14 mouse cellular contexts compared by ENCODE assay signal in the genomic region with DNA sequence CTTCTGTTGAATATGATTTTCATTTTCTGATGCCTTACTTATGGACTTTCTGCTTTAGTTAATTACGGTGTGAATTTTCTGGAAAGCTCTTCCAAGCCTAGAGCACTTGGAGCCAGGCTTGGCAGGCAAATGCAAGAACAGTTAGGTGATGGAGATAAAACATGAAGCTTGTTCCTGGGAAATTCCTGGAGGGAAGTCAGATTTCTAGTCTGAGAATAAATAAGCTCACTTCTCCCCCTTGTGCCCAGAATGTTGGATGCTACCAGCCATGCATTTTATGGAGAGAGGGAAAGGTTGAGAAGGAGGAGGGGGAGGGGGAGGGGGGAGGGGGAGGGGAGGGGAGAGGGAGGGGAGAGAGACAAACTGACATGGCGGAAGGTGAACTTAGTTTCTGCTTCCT. TPM values are rescaled to one million over a fixed set of nuclear protein-coding genes. Genes with fewer than 3 reads are reported as not detected.
DNase-seq lines count a peak whose midpoint lies in the region; ATAC-seq and TF ChIP-seq lines count a peak whose summit lies in the region.
"Had no signal": no experiment of that assay in that cellular context is flagged by ENCODE, and none has a peak within 500 bp of the region (broad histone marks: within the 10 kb centered on the region; RNA-seq: fewer than 3 reads in every experiment).

No protein-coding gene starts in this region.

- no peaks in the 10 kb centered on the region for H3K9me3 ChIP-seq in embryonic facial prominence, embryonic 11.5 days (replicated peaks; ENCODE audit: control insufficient read depth, low read length)
- no peaks in the 10 kb centered on the region for H3K9me3 ChIP-seq in embryonic facial prominence, embryonic 10.5 days
- no peaks in the 10 kb centered on the region for H3K9me3 ChIP-seq in lung, embryonic 14.5 days (ENCODE audit: low read depth, low read length)
- no peaks in the 10 kb centered on the region for H3K9me3 ChIP-seq in hindbrain, embryonic 13.5 days
- H3K9me3 ChIP-seq: embryonic facial prominence, embryonic 12.5 days; hindbrain, embryonic 10.5 days; kidney, embryonic 15.5 days; limb, embryonic 10.5 days; lung, embryonic 15.5 days had no signal

- H3K4me2 ChIP-seq in embryonic facial prominence, embryonic 11.5 days (ENCODE audit: low read depth, low read length): no peak overlapping the region
- H3K4me2 ChIP-seq in lung, embryonic 14.5 days: no peak overlapping the region
- no peak overlapping the region for H3K4me2 ChIP-seq in hindbrain, embryonic 13.5 days
- H3K4me2 ChIP-seq: embryonic facial prominence, embryonic 12.5 days; kidney, embryonic 15.5 days; lung, embryonic 15.5 days had no signal

- ATAC-seq in embryonic facial prominence, embryonic 11.5 days (replicated peaks; ENCODE audit: insufficient number of reproducible peaks, low FRiP score, low TSS enrichment, low read depth): no peak
- ATAC-seq in lung, embryonic 14.5 days (ENCODE audit: insufficient read depth): no peak
- peak; percentile 51 for ATAC-seq in cerebellum, adult (ENCODE audit: insufficient number of reproducible peaks, low FRiP score, low TSS enrichment)
- no peak for ATAC-seq in hindbrain, embryonic 13.5 days (ENCODE audit: low FRiP score)

- 93% methylated on average over 2 of the region's 2 CpGs for WGBS in embryonic facial prominence, embryonic 11.5 days
- 91% methylated on average over 2 of the region's 2 CpGs for WGBS in embryonic facial prominence, embryonic 10.5 days
- 87% methylated on average over 2 of the region's 2 CpGs for WGBS in lung, embryonic 14.5 days
- WGBS in lung, adult 2 months: 78% methylated on average over 2 of the region's 2 CpGs
- 94% methylated on average over 2 of the region's 2 CpGs for WGBS in hindbrain, embryonic 13.5 days

- TF ChIP-seq POLR2A in lung, adult 2 months (IDR thresholded peaks at IDR 0.05; ENCODE audit: borderline replicate concordance, extremely low read depth, low read depth, low read length): no peak

- no peak overlapping the region for H3K4me3 ChIP-seq in embryonic facial prominence, embryonic 11.5 days (ENCODE audit: low read depth, low read length)
- no peak overlapping the region for H3K4me3 ChIP-seq in embryonic facial prominence, embryonic 10.5 days
- no peak overlapping the region for H3K4me3 ChIP-seq in lung, embryonic 14.5 days (ENCODE audit: low read depth, low read length)
- H3K4me3 ChIP-seq in lung, adult 2 months (replicated peaks; ENCODE audit: extremely low read depth, low read depth, low read length): no peak overlapping the region
- no peak overlapping the region for H3K4me3 ChIP-seq in hindbrain, embryonic 13.5 days
- H3K4me3 ChIP-seq: embryonic facial prominence, embryonic 12.5 days; hindbrain, embryonic 10.5 days; kidney, embryonic 15.5 days; limb, embryonic 10.5 days; lung, embryonic 15.5 days had no signal

- no peaks in the 10 kb centered on the region for H3K36me3 ChIP-seq in embryonic facial prominence, embryonic 11.5 days (replicated peaks; ENCODE audit: control insufficient read depth, insufficient read depth, low read depth, low read length)
- H3K36me3 ChIP-seq in embryonic facial prominence, embryonic 10.5 days (replicated peaks): no peaks in the 10 kb centered on the region
- no peaks in the 10 kb centered on the region for H3K36me3 ChIP-seq in lung, embryonic 14.5 days (ENCODE audit: insufficient read depth)
- H3K36me3 ChIP-seq in hindbrain, embryonic 13.5 days: no peaks in the 10 kb centered on the region
- H3K36me3 ChIP-seq: embryonic facial prominence, embryonic 12.5 days; hindbrain, embryonic 10.5 days; kidney, embryonic 15.5 days; limb, embryonic 10.5 days; lung, embryonic 15.5 days had no signal

- no peaks in the 10 kb centered on the region for H3K4me1 ChIP-seq in embryonic facial prominence, embryonic 11.5 days (ENCODE audit: control insufficient read depth, insufficient read depth, low read length)
- no peaks in the 10 kb centered on the region for H3K4me1 ChIP-seq in embryonic facial prominence, embryonic 10.5 days
- no peaks in the 10 kb centered on the region for H3K4me1 ChIP-seq in lung, embryonic 14.5 days (ENCODE audit: insufficient read depth)
- H3K4me1 ChIP-seq in lung, adult 2 months (ENCODE audit: control insufficient read depth, insufficient read depth, low read length): no peaks in the 10 kb centered on the region
- H3K4me1 ChIP-seq in hindbrain, embryonic 13.5 days (replicated peaks): peaks cover 8% of the 10 kb centered on the region
- H3K4me1 ChIP-seq: embryonic facial prominence, embryonic 12.5 days; hindbrain, embryonic 10.5 days; kidney, embryonic 15.5 days; limb, embryonic 10.5 days; lung, embryonic 15.5 days had no signal

- TF ChIP-seq CTCF in lung, embryonic 14.5 days (IDR thresholded peaks at IDR 0.05; ENCODE audit: low read depth): peak; percentile 18
- no peak for TF ChIP-seq CTCF in lung, adult 2 months (IDR thresholded peaks at IDR 0.05; ENCODE audit: insufficient read depth, low read length)

- no peak overlapping the region for H3K9ac ChIP-seq in embryonic facial prominence, embryonic 11.5 days (replicated peaks; ENCODE audit: low read length)
- H3K9ac ChIP-seq in lung, embryonic 14.5 days: no peak overlapping the region
- H3K9ac ChIP-seq in hindbrain, embryonic 13.5 days: no peak overlapping the region
- H3K9ac ChIP-seq: embryonic facial prominence, embryonic 12.5 days; kidney, embryonic 15.5 days; lung, embryonic 15.5 days had no signal

- H3K27ac ChIP-seq in embryonic facial prominence, embryonic 11.5 days (replicated peaks; ENCODE audit: low read depth, low read length): no peak overlapping the region
- H3K27ac ChIP-seq in embryonic facial prominence, embryonic 10.5 days (replicated peaks): no peak overlapping the region
- no peak overlapping the region for H3K27ac ChIP-seq in lung, embryonic 14.5 days (ENCODE audit: low read depth)
- no peak overlapping the region for H3K27ac ChIP-seq in hindbrain, embryonic 13.5 days
- H3K27ac ChIP-seq: embryonic facial prominence, embryonic 12.5 days; hindbrain, embryonic 10.5 days; kidney, embryonic 15.5 days; limb, embryonic 10.5 days; lung, embryonic 15.5 days had no signal

- H3K27me3 ChIP-seq in embryonic facial prominence, embryonic 11.5 days (ENCODE audit: control insufficient read depth, insufficient read depth, low read length): no peaks in the 10 kb centered on the region
- H3K27me3 ChIP-seq in embryonic facial prominence, embryonic 10.5 days (replicated peaks; ENCODE audit: low read depth, poor library complexity, severe bottlenecking): no peaks in the 10 kb centered on the region
- no peaks in the 10 kb centered on the region for H3K27me3 ChIP-seq in lung, embryonic 14.5 days (ENCODE audit: insufficient read depth, low read length)
- H3K27me3 ChIP-seq in hindbrain, embryonic 13.5 days: no peaks in the 10 kb centered on the region
- H3K27me3 ChIP-seq: embryonic facial prominence, embryonic 12.5 days; kidney, embryonic 15.5 days; lung, embryonic 15.5 days had no signal

- peak; percentile 9 for DNase-seq in embryonic facial prominence, embryonic 11.5 days (ENCODE audit: low spot score)
- no peak for DNase-seq in embryonic facial prominence, embryonic 10.5 days (ENCODE audit: low spot score)
- DNase-seq in lung, embryonic 14.5 days: peak; percentile 32
- no peak for DNase-seq in lung, adult 2 months
- peak; percentile 31 for DNase-seq in fibroblast of lung, adult 2 months (ENCODE audit: low read depth)
- no peak for DNase-seq in spleen, postnatal 14 days (ENCODE audit: low spot score in 2 of 2)
- DNase-seq: thymus, postnatal 14 days had no signal

RNA-seq across cellular contexts. Expression of a gene that starts 17.8 kb away (rescaled TPM):
- polyA plus RNA-seq in embryonic facial prominence, embryonic 11.5 days (2014; fragmentation: Nextera tagmentation; extraction: Ambion mirVana): 0.56 and 0.66 TPM in 2 replicates
- polyA plus RNA-seq in embryonic facial prominence, embryonic 10.5 days (2016; fragmentation: Nextera tagmentation; extraction: Ambion mirVana): 0.41 and 0.72 TPM in 2 replicates
- polyA plus RNA-seq in lung, embryonic 14.5 days (2014; fragmentation: Nextera tagmentation; extraction: Ambion mirVana): 0.53 and 0.73 TPM in 2 replicates
- 0.06 and 0.09 TPM in 2 replicates for polyA plus RNA-seq in lung, adult 2 months (2012; rRNA removed)
- 14.7 and 15.9 TPM in 2 replicates for polyA plus RNA-seq in hindbrain, embryonic 13.5 days (2015; fragmentation: Nextera tagmentation; extraction: Ambion mirVana)

Comparison
In these comparisons a context has a peak if more than half of its experiments do, and no peak if none do; other contexts are left out.
1. DNase-seq: peak in embryonic facial prominence, embryonic 11.5 days (single experiment), lung, embryonic 14.5 days (single experiment) and fibroblast of lung, adult 2 months (single experiment); none in embryonic facial prominence, embryonic 10.5 days (single experiment), lung, adult 2 months (single experiment) and spleen, postnatal 14 days (0 of 2).